Mouse (Mus musculus) G1E-ER4 (cell line): ENCODE measurements around the gene Cdh23. TPM values are rescaled to one million over a fixed set of nuclear protein-coding genes. Genes with fewer than 3 reads are reported as not detected.

ENCODE experiments used
- GATA1 ChIP-seq: IDR thresholded peaks from one replicate; pipeline ENCODE4 v1.8.0; 2012; ENCODE audit warnings: low read length, inconsistent platforms
- polyA plus RNA-seq: library from polyadenylated mRNA; stranded (reverse); fragments of >175 nt; gene quantifications from 2 replicates; pipeline ENCODE4 v1.2.3, GENCODE M21; 2012

Cdh23 gene
- polyA plus RNA-seq, 1 experiment: not detected

GRCm38 (mm10) chr10:60390177-60390903 is 305.9 kb downstream of the Cdh23 start:
- no peak for TF ChIP-seq GATA1

GRCm38 (mm10) chr10:60389447-60389865 is 306.8 kb downstream of the Cdh23 start:
- no peak for TF ChIP-seq GATA1

- no peak for TF ChIP-seq GATA1
These were observed 308.0 kb downstream of the Cdh23 start for GRCm38 (mm10) chr10:60388332-60388731.

GRCm38 (mm10) chr10:60381142-60381925 is 315.0 kb downstream of the Cdh23 start:
- no peak for TF ChIP-seq GATA1

- TF ChIP-seq GATA1: no peak
These were observed 316.1 kb downstream of the Cdh23 start for GRCm38 (mm10) chr10:60380229-60380628.

- no peak for TF ChIP-seq GATA1
These were observed 316.8 kb downstream of the Cdh23 start for GRCm38 (mm10) chr10:60379419-60379957.

GRCm38 (mm10) chr10:60376704-60377103 is 319.6 kb downstream of the Cdh23 start:
- no peak for TF ChIP-seq GATA1

GRCm38 (mm10) chr10:60373937-60374578 is 322.2 kb downstream of the Cdh23 start:
- TF ChIP-seq GATA1: no peak

- TF ChIP-seq GATA1: no peak
These were observed 322.8 kb downstream of the Cdh23 start for GRCm38 (mm10) chr10:60373543-60373936.

GRCm38 (mm10) chr10:60371596-60372386 is 324.5 kb downstream of the Cdh23 start:
- no peak for TF ChIP-seq GATA1

- TF ChIP-seq GATA1: no peak
These were observed 325.7 kb downstream of the Cdh23 start for GRCm38 (mm10) chr10:60370601-60371061.

- no peak for TF ChIP-seq GATA1
These were observed 326.2 kb downstream of the Cdh23 start for GRCm38 (mm10) chr10:60370098-60370497.

GRCm38 (mm10) chr10:60369405-60369804 is 326.9 kb downstream of the Cdh23 start:
- no peak for TF ChIP-seq GATA1

GRCm38 (mm10) chr10:60367904-60368303 is 328.4 kb downstream of the Cdh23 start:
- TF ChIP-seq GATA1: no peak

GRCm38 (mm10) chr10:60367145-60367544 is 329.1 kb downstream of the Cdh23 start:
- TF ChIP-seq GATA1: no peak
